Mouse (Mus musculus): ENCODE measurements at regions not wholly inside any gene's neighbourhood (a gene's known extent, or its start where the extent isn't known, plus 50 kb on each side); places are given as distances from the start of the nearest gene placed in this dataset.

- no peak overlapping the region for H3K4me3 ChIP-seq (replicated peaks; ENCODE audit: control insufficient read depth, low read depth, low read length)
- no peaks in the 10 kb centered on the region for H3K4me1 ChIP-seq (ENCODE audit: control insufficient read depth, insufficient read depth, low read length)
- H3K27ac ChIP-seq (ENCODE audit: control insufficient read depth, insufficient read depth, low read depth, low read length, poor library complexity), result no peak overlapping the region
- 79% methylated on average over 7 of the region's 7 CpGs for WGBS
- TF ChIP-seq POLR2A (IDR thresholded peaks at IDR 0.05; ENCODE audit: borderline replicate concordance, control insufficient read depth, low read depth, low read length) (no peak), CTCF (IDR thresholded peaks at IDR 0.05; ENCODE audit: control insufficient read depth, insufficient read depth, low read length) (no peak)
These were observed 54.0 kb upstream of the Spred2 start for GRCm38 (mm10) chr11:19870136-19870535.

GRCm38 (mm10) chr11:19873796-19874195 lies 50.4 kb upstream of the Spred2 start:
- TF ChIP-seq CTCF (IDR thresholded peaks at IDR 0.05; ENCODE audit: control insufficient read depth, insufficient read depth, low read length), result no peak
- no peak for TF ChIP-seq POLR2A (IDR thresholded peaks at IDR 0.05; ENCODE audit: borderline replicate concordance, control insufficient read depth, low read depth, low read length)
- 78% methylated on average over 6 of the region's 6 CpGs for WGBS

More at GRCm38 (mm10) chr11:19873796-19874195, 50.4 kb upstream of the Spred2 start:
- no peak overlapping the region for H3K27ac ChIP-seq (ENCODE audit: control insufficient read depth, insufficient read depth, low read depth, low read length, poor library complexity)
- no peak overlapping the region for H3K4me3 ChIP-seq (replicated peaks; ENCODE audit: control insufficient read depth, low read depth, low read length)
- no peaks in the 10 kb centered on the region for H3K4me1 ChIP-seq (ENCODE audit: control insufficient read depth, insufficient read depth, low read length)
